Mouse (Mus musculus): ENCODE data around the gene Astn2. TPM values are rescaled to one million over a fixed set of nuclear protein-coding genes. Genes with fewer than 3 reads are reported as not detected.

Astn2 gene
- total RNA-seq, 2 experiments from 2014 or later: 21.8 to 22.3 TPM

GRCm38 (mm10) chr4:65671585-65672184 lies 732.7 kb downstream of the Astn2 start:
- no peak for DNase-seq

- DNase-seq: no peak
Observed at GRCm38 (mm10) chr4:65667030-65667610, 737.3 kb downstream of the Astn2 start.

- DNase-seq: no peak
Observed at GRCm38 (mm10) chr4:65663176-65663575, 741.2 kb downstream of the Astn2 start.

- peak; percentile 72 to 73 for DNase-seq
Observed at GRCm38 (mm10) chr4:65654723-65655122, 749.7 kb downstream of the Astn2 start.

- DNase-seq: no peak
Observed at GRCm38 (mm10) chr4:65642611-65643010, 761.8 kb downstream of the Astn2 start.

GRCm38 (mm10) chr4:65638231-65638630 lies 766.2 kb downstream of the Astn2 start:
- no peak for DNase-seq

GRCm38 (mm10) chr4:65620125-65620524 lies 784.3 kb downstream of the Astn2 start:
- no peak for DNase-seq

GRCm38 (mm10) chr4:65613135-65613534 lies 791.3 kb downstream of the Astn2 start:
- no peak for DNase-seq

- peak; percentile 37 to 49 for DNase-seq
Observed at GRCm38 (mm10) chr4:65610896-65611295, 793.5 kb downstream of the Astn2 start.

- DNase-seq: peak in 1 of 2 experiments; percentile 32
Observed at GRCm38 (mm10) chr4:65610329-65610728, 794.1 kb downstream of the Astn2 start.

GRCm38 (mm10) chr4:65608112-65608511 lies 796.3 kb downstream of the Astn2 start:
- DNase-seq: no peak

GRCm38 (mm10) chr4:65607184-65607631 lies 797.2 kb downstream of the Astn2 start:
- DNase-seq: no peak

- DNase-seq: no peak
Observed at GRCm38 (mm10) chr4:65605151-65605702, 799.2 kb downstream of the Astn2 start.

GRCm38 (mm10) chr4:65604504-65605150 lies 799.8 kb downstream of the Astn2 start, which contains the start of gene Trim32:
Gene Trim32 (plus strand): TSS chr4:65604986.
- peak; percentile 98 for DNase-seq

GRCm38 (mm10) chr4:65594601-65595369 lies 809.6 kb downstream of the Astn2 start:
- no peak for DNase-seq

GRCm38 (mm10) chr4:65589780-65590179 lies 814.6 kb downstream of the Astn2 start:
- no peak for DNase-seq

GRCm38 (mm10) chr4:65586947-65587346 lies 817.5 kb downstream of the Astn2 start:
- no peak for DNase-seq

- DNase-seq: no peak
Observed at GRCm38 (mm10) chr4:65580254-65580653, 824.2 kb downstream of the Astn2 start.

- DNase-seq: no peak
Observed at GRCm38 (mm10) chr4:65565493-65565892, 838.9 kb downstream of the Astn2 start.

GRCm38 (mm10) chr4:65548561-65548960 lies 855.9 kb downstream of the Astn2 start:
- DNase-seq: no peak

- no peak for DNase-seq
Observed at GRCm38 (mm10) chr4:65545582-65545981, 858.8 kb downstream of the Astn2 start.

- DNase-seq: no peak
Observed at GRCm38 (mm10) chr4:65532071-65532736, 872.2 kb downstream of the Astn2 start.
